Mouse (Mus musculus): ENCODE results near the gene Map7. TPM values are rescaled to one million over a fixed set of nuclear protein-coding genes. Genes with fewer than 3 reads are reported as not detected.

Gene Map7
- 100 to 1,000 TPM; 107 to 113 TPM for total RNA-seq (2021)
- long read RNA-seq, experiment 1, full-length matches to known transcripts, result 18 of 58 reads
- long read RNA-seq, experiment 1, partial matches to known transcripts, result 7 of 58 reads
- long read RNA-seq, experiment 1, other reads (novel, unspliced or antisense), result 33 of 58 reads
- long read RNA-seq, experiment 2, full-length matches to known transcripts, result 10 of 38 reads
- long read RNA-seq, experiment 2, partial matches to known transcripts, result 7 of 38 reads
- long read RNA-seq, experiment 2, other reads (novel, unspliced or antisense), result 21 of 38 reads

GRCm38 (mm10) chr10:20148130-20148772, at the start of gene Map7:
Gene Map7 (plus strand): TSS chr10:20148471.
- DNase-seq (ENCODE audit: low spot score in 2 of 2), result peak in 1 of 2 experiments; percentile 36

GRCm38 (mm10) chr10:20101456-20101855, 46.8 kb upstream of the Map7 start:
- DNase-seq (ENCODE audit: low spot score in 2 of 2), result no peak

- peak; percentile 31 to 39 for DNase-seq (ENCODE audit: low spot score in 2 of 2)
Observed at GRCm38 (mm10) chr10:20104271-20104931, 43.9 kb upstream of the Map7 start.

- DNase-seq (ENCODE audit: low spot score in 2 of 2), result no peak
Observed at GRCm38 (mm10) chr10:20105575-20105974, 42.7 kb upstream of the Map7 start.

- DNase-seq (ENCODE audit: low spot score in 2 of 2), result no peak
Observed at GRCm38 (mm10) chr10:20107031-20107430, 41.2 kb upstream of the Map7 start.

- no peak for DNase-seq (ENCODE audit: low spot score in 2 of 2)
Observed at GRCm38 (mm10) chr10:20111508-20111907, 36.8 kb upstream of the Map7 start.

- DNase-seq (ENCODE audit: low spot score in 2 of 2), result peak; percentile 46 to 56
Observed at GRCm38 (mm10) chr10:20112026-20112973, 36.0 kb upstream of the Map7 start.

- DNase-seq (ENCODE audit: low spot score in 2 of 2), result no peak
Observed at GRCm38 (mm10) chr10:20119504-20120425, 28.5 kb upstream of the Map7 start.

- DNase-seq (ENCODE audit: low spot score in 2 of 2), result peak in 1 of 2 experiments; percentile 38
Observed at GRCm38 (mm10) chr10:20121981-20122380, 26.3 kb upstream of the Map7 start.

GRCm38 (mm10) chr10:20123401-20123800, 24.9 kb upstream of the Map7 start:
- no peak for DNase-seq (ENCODE audit: low spot score in 2 of 2)

GRCm38 (mm10) chr10:20124576-20124975, 23.7 kb upstream of the Map7 start:
- DNase-seq (ENCODE audit: low spot score in 2 of 2), result no peak

GRCm38 (mm10) chr10:20125226-20125625, 23.0 kb upstream of the Map7 start:
- peak; percentile 65 to 66 for DNase-seq (ENCODE audit: low spot score in 2 of 2)

GRCm38 (mm10) chr10:20132933-20133652, 15.2 kb upstream of the Map7 start:
- no peak for DNase-seq (ENCODE audit: low spot score in 2 of 2)

GRCm38 (mm10) chr10:20135350-20136058, 12.8 kb upstream of the Map7 start:
- no peak for DNase-seq (ENCODE audit: low spot score in 2 of 2)

GRCm38 (mm10) chr10:20136505-20136904, 11.8 kb upstream of the Map7 start:
- DNase-seq (ENCODE audit: low spot score in 2 of 2), result no peak

GRCm38 (mm10) chr10:20141376-20141775, 6.9 kb upstream of the Map7 start:
- DNase-seq (ENCODE audit: low spot score in 2 of 2), result no peak

- DNase-seq (ENCODE audit: low spot score in 2 of 2), result peak; percentile 44 to 58
Observed at GRCm38 (mm10) chr10:20148773-20149120, 476 bp downstream of the Map7 start.

- DNase-seq (ENCODE audit: low spot score in 2 of 2), result peak; percentile 60 to 71
Observed at GRCm38 (mm10) chr10:20149121-20149834, 1.0 kb downstream of the Map7 start.
